Mouse (Mus musculus): ENCODE data around the gene Nacad.
"Not testable (repeated sequence)": the region's sequence is repeated elsewhere in the genome, so short reads cannot be mapped to it uniquely, and the experiment has no call there.

Gene Nacad

GRCm38 (mm10) chr11:6605491-6606399 is at the start of gene Nacad:
Gene Nacad (minus strand): TSS chr11:6606053.
- peak; percentile 69 for DNase-seq (ENCODE audit: low read depth, low spot score)

- DNase-seq (ENCODE audit: low read depth, low spot score) = peak; percentile 82
These were observed 49.0 kb upstream of the Nacad start for GRCm38 (mm10) chr11:6654903-6655302.

GRCm38 (mm10) chr11:6652978-6653377 is 47.1 kb upstream of the Nacad start:
- DNase-seq (ENCODE audit: low read depth, low spot score) = not testable (repeated sequence)

GRCm38 (mm10) chr11:6650519-6650918 is 44.7 kb upstream of the Nacad start:
- no peak for DNase-seq (ENCODE audit: low read depth, low spot score)

DNA sequence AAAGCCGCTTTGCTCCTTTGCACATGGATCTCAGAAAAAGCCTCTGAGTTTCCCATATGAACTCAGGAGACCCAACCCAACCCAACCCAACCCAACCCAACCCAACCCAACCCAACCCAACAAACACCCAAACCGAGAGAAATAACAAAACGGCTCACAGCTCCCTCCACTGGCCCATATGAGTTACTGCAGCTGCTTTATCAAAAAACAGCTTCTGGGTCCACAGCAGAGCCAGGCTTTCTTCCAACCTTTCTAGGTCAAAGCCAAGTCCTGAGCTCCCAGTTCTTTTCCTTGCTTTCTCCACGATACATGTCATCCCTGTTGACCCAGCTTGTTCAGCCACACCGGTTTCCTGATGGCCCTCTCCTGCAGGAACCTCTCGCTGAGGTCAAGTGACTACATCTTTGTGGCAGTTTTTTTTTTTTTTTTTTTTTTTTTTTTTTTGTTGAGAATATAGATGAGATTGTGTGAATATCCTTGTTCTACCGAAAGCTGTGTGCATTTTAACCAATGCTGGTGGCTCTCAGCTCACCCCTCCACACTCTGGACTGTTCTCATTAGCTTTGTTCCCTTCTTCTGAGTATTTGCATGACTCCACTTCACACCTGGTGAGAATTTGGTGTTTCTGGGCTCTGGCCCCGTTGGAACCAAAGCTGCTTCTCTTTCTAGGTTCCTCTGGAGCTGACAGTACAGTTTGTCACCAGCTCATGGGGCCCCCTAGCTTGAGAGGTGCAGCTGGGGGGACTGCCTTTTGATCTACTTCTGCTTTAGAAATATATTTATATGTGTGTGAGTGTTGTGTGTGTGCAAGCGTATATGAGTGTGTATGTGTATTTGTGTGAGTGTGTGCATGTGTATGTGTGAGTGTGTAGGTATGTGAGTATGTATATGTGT is 42.2 kb upstream of the Nacad start:
- no peak for DNase-seq (ENCODE audit: low read depth, low spot score)

DNA sequence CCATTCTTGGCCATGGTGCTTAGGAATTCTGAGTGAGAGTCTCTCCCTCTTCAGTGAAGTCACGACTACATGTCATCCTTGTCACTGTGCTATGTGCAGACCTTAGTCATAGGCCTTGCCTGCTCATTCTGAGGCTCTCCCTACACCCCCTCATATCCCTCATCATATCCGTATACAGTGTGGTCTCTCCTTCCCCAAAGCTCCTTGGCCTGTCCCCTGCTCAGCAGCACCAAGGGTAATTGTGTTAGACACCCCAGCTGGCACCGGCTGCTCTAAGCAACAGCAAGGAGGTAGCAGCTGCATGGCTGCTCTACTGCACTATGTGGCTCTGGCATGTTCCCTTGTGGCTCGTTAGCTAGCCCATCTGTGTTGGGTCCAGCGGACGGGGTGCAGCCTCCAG is 38.7 kb upstream of the Nacad start:
- DNase-seq (ENCODE audit: low read depth, low spot score) = no peak

DNA sequence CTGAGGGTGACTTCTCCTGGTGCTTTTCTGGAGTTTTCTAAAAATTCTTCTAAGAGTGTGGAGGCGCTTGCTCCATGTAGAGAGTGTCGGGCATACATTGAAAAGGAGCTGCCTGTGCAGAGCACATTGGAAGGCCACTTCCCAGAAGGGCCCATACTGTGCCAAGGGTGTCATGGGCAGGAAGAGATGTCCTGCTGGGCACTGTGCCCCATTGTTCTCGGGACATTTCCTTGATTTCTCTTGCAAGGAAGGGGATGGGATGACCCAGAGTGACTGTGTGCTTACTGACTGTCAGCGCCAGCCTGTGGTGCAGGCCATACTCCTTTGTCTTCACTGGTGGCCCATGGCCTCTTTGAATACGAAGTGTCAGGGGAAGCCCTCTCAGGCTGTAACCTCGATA is 33.2 kb upstream of the Nacad start:
- no peak for DNase-seq (ENCODE audit: low read depth, low spot score)

- DNase-seq (ENCODE audit: low read depth, low spot score) = no peak
These were observed 32.7 kb upstream of the Nacad start, which contains the start of gene Wap for GRCm38 (mm10) chr11:6638537-6638936. Gene Wap (minus strand): TSS chr11:6638637.

GRCm38 (mm10) chr11:6636150-6636549 is 30.3 kb upstream of the Nacad start:
- no peak for DNase-seq (ENCODE audit: low read depth, low spot score)

DNA sequence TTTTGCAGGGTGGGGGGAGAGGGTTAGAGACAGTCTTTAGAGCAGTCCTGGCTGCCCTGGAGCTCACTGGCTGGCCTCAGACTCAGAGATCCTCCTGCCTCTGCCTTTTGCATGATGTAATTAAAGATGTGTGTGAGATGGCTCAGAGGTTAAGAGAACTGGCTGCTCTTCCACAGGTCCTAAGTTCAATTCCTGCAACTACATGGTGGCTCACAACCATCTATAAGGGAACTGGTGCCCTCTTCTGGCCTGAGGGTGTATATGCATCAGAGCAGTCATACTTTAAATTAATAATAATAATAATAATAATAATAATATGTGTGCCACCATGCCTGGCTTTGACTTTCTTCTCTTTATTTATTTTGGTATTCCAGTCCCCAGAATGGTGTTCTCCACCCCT is 23.8 kb upstream of the Nacad start:
- no peak for DNase-seq (ENCODE audit: low read depth, low spot score)

DNA sequence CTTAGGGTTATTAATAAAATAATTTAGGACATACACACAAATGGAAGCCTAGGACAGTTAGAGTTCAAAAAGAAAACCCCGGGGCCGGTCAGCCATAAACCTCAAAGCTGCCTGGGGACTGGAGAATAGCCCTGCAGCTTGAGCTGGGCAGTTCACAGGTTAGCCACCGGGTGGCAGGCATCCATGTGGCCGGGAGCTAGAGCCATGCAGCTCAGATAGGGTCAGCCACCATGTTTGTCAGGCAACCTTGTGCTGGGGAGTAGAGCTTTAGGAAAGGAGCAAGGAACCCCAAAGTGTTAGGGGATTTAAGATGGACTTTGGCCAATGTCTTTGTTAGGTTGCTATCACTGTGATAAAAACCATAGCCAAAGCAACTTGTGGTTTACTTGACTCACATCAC is 22.7 kb upstream of the Nacad start:
- no peak for DNase-seq (ENCODE audit: low read depth, low spot score)

GRCm38 (mm10) chr11:6627731-6628130 is 21.9 kb upstream of the Nacad start:
- DNase-seq (ENCODE audit: low read depth, low spot score) = no peak

GRCm38 (mm10) chr11:6626388-6626772 is 20.5 kb upstream of the Nacad start:
- no peak for DNase-seq (ENCODE audit: low read depth, low spot score)

GRCm38 (mm10) chr11:6625478-6626387 is 19.9 kb upstream of the Nacad start, which contains the start of gene Tbrg4:
Gene Tbrg4 (minus strand): TSS chr11:6626067.
- peak; percentile 87 for DNase-seq (ENCODE audit: low read depth, low spot score)

DNA sequence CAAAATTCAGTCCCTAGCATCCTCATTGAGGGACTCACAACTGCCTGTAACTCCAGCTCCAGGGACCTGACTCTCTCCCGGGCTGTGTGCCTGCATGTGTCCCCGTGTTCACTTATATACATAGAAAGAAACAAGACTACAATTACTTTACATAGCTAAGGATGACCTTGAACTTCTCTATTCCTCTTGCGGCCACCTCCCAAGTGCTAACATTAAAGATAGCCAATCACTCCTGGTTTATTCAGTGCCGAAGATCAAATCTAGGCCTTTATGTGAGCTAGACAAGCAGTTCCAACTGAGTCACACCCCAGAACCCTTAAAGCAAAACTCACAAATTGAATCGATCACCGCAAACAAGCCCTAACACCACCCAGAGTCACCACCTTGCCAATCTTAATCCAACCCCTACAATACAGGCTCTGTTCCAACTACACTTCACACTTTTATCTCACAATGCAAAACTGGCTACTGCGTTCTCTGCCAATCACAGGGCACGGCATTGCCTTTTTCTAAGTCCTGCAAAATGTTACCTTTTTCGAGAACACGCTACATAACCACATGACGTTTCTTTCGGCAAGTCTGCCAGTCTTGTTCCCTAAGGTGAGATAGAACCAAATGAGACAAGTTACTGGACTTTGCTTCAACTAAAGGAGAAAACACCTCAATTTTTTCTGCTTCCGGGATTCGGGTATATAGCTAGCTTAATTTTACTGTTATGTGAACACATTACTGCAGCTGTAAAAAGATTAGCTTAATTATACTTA is 18.9 kb upstream of the Nacad start:
- no peak for DNase-seq (ENCODE audit: low read depth, low spot score)

GRCm38 (mm10) chr11:6623704-6624103 is 17.9 kb upstream of the Nacad start:
- DNase-seq (ENCODE audit: low read depth, low spot score) = no peak

DNA sequence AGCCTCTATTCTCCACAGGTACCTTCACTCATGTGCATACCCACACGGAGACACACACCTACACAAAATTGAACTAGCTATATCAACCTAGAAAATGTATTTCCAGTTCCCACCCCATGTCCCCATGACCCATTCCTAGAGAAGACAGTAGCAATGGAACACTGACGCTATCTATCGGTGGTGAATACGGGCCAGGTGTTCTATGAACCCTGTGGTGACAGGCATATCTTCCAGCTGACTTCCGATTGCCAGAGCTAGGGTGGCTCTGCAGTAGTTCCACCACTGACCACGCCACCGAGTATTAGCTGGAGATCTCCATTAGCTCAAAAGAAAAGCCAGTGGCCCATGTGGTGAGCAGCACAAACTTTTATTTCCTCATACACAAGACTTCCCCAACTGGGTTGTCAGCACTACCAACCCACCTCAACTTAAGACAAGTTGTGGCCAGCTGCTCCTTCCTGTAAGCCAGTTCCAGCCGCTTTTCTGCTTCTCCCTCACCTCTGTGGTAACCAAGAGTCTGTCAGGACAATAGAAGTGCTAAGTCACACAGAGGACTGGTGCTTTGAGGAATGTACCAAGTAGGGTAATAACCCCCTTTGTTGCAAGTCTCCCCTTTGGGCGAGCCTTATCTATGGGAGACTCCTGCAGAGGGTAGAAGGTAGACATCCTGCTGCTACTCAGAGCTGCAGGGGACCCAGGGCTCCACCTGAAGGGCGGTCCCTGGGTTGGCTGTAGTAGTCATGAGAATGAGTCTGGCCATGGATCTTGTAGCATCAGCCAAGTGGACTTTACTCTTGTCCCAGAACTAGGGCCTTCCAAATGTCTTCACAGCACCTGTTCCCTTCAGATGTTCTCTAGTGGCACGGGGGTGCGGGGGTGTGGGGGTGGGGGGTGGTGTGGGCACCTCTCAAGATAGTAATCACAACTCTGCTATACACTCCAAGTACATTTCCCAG is 9.7 kb upstream of the Nacad start:
- DNase-seq (ENCODE audit: low read depth, low spot score) = no peak

- DNase-seq (ENCODE audit: low read depth, low spot score) = no peak
These were observed 802 bp downstream of the Nacad start for GRCm38 (mm10) chr11:6605021-6605481.

- no peak for DNase-seq (ENCODE audit: low read depth, low spot score)
These were observed 1.3 kb downstream of the Nacad start for GRCm38 (mm10) chr11:6604604-6604936.
